Mouse (Mus musculus) liver, postnatal 0 days (tissue): ENCODE data around the gene Anks1.

Source experiments
- CTCF ChIP-seq: sonication (generic); IDR thresholded peaks from 2 replicates; pipeline ENCODE4 v1.5.1; 2016; ENCODE audit warnings: antibody characterized with exemption, low read depth
- EP300 ChIP-seq: IDR thresholded peaks from 2 replicates; pipeline ENCODE4 v1.6.1; 2016; ENCODE audit warnings: antibody characterized with exemption, low read depth, mild to moderate bottlenecking

DNA sequence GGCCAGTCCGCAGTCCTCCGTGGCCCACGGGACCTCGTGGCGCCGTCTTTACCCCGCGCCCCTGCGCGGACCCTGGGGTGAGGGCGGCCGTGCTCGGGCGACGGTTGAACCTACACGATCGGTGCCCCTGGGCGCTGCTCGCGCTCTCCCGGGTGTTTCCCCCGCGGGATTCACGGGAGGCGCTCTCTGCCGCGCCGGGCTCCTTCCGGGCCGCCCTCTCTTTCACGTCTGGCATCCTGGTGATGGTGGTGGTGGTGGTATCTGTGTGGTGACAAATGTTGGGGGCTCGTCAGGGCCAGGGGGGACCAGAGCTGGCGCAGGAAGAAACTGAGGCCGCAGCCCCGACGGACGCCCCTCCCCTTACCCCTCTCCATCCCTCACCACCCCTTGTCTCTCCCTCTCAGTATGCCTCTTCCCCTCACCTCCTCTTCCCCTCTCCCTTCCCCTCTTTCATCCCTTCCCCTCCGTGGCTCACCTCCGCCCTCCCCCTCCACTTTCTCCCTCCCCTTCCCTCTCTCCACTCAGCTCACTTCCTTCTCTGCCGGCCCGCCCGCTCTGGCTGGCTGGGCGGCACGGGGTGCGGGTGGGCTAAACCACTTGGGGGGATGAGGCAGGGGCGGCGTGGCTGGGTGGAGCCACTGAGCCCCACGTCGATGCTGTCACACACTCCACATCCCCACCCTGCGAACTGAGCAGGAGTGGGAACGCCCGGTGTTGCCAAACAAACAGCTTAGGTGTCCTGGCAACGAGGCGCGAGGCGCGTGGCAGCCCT, 171.1 kb downstream of the Anks1 start, which contains the start of gene Tcp11:
- no peak for TF ChIP-seq CTCF
- TF ChIP-seq EP300 = no peak
